Mouse (Mus musculus): ENCODE measurements at regions not wholly inside any gene's neighbourhood (a gene's known extent, or its start where the extent isn't known, plus 50 kb on each side); places are given as distances from the start of the nearest gene placed in this dataset.

DNA sequence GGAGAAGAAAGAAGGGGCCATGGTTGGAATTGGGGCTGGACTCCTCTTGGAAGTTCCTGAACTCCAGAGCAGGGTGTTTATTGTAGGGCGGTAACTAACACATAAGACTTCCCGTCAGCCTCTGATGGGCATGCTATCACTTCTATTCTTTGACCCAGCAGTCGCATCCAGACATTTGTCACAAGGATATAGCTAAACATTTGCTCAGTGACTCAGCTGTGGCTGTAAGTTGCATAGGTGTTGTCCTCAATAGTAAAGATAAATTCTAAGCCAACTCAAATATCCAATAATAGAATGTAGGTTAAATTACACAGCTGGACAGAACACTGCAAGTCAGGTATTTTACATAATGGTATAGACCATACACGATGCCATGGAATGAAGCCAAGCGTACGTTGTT, 154.9 kb downstream of the Pfkfb3 start:
- no peak for TF ChIP-seq HCFC1 (IDR thresholded peaks at IDR 0.05; ENCODE audit: borderline replicate concordance, insufficient read depth, low read length)
- TF ChIP-seq MAFK (IDR thresholded peaks at IDR 0.05; ENCODE audit: insufficient read depth, low read depth, low read length) = no peak
- TF ChIP-seq ZNF384 (IDR thresholded peaks at IDR 0.05; ENCODE audit: low read depth, low read length) = no peak
- no peak for TF ChIP-seq ZC3H11A (IDR thresholded peaks at IDR 0.05; ENCODE audit: borderline replicate concordance, low read depth, low read length)
- no peak for TF ChIP-seq CHD2 (IDR thresholded peaks at IDR 0.05; ENCODE audit: low read depth, low read length)
